Mouse (Mus musculus) megakaryocyte-erythroid progenitor cell, adult 5-6 weeks (primary cell): ENCODE results near the gene Irx3. TPM values are rescaled to one million over a fixed set of nuclear protein-coding genes. Genes with fewer than 3 reads are reported as not detected.

Source experiments
- ATAC-seq: replicated peaks from 2 replicates; pipeline ENCODE4 v1.8.0; 2016; ENCODE audit warnings: mild to moderate bottlenecking, inconsistent platforms; ENCODE audit not compliant: severe bottlenecking, poor library complexity, low FRiP score, low TSS enrichment
- total RNA-seq, 2 experiments: library from RNA; stranded (forward) in 1 of 2; stranded (reverse) in 1 of 2; fragments of 200-1000, 215-1000 nt in 1 of 2; fragments of >200 nt in 1 of 2; fragmentation: Nextera tagmentation in 1 of 2; gene quantifications; 2 replicates each; pipeline ENCODE4 v1.2.3; 2014 to 2017

Irx3 gene
- total RNA-seq, 2 experiments from 2014 or later = not detected

GRCm38 (mm10) chr8:91802401-91803322, 795 bp upstream of the Irx3 start:
- no peak for ATAC-seq

DNA sequence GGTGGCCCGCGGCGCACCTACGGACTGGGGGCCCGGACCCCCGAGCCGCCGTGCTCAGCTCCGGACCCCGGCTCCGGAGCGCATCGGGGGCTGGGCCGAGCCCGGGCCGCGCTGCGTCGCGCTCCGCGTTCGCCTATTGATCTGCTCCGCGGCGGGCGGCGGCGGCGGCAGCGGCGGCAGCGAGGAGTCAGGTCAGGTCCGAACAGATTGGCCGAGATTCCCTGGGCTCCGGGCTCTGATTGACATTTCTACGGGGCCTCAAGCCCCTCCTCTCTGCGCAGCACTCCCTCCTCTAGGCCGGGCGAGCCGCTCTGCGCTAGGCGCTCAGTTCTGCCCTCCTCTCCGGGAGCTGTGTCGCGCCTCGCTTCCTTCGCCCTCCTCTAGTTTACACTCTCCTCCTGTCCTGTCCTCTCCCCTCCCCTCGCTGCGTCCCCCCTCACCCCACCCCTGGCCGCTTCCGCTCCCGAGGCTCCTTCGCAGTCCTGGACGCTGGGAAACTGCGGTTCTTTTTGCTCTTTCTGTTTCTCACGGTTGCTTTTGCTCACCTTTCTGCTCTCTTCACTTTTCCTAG, 541 bp downstream of the Irx3 start:
- no peak for ATAC-seq

- no peak for ATAC-seq
Measured at GRCm38 (mm10) chr8:91800523-91801240, 1.2 kb downstream of the Irx3 start.

DNA sequence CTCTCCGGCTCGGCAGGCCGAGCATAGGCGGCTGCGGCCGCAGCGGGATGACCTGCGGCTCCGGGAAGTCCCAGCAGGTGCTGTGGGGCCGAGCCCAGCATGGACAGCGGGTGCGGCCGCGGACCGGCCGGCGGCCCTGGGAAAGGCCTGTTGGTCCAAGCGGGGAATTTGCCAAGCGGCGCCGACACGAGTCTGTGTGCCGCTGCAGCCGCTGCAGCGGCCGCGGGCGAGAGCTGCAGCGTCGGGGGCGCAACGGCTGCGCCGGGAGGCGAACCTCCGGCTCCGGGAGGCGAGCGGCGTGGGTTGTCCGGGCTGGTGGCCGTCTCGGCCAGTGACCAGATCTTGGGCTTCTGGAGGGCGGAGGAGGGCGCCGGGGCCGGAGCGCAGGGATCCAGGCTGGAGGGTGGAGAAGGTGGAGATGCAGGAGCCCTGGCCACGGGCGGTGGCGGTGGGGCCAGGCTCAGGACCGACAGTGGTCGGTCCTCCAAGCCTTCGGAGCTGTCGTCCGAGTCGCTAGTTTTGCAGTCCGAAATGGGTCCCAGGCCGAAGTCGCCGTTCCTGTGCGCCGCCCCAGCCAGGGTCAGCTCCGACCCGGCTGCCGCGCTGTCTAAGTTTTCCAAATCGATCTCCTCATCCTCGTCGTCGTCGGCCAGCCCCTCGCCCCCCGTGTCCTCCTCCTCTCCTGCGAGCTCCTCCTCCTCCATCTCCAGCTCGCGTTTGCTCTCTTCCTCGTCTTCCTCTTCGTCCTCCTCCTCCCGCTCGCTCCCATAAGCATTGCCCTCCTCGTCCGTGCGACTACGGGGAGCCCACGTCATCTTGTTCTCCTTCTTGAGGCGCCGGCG, 2.0 kb downstream of the Irx3 start:
- ATAC-seq = no peak

GRCm38 (mm10) chr8:91799016-91799581, 2.8 kb downstream of the Irx3 start:
- ATAC-seq = no peak

- ATAC-seq = peak; percentile 57
Measured at GRCm38 (mm10) chr8:91797626-91798271, 4.1 kb downstream of the Irx3 start.

- no peak for ATAC-seq
Measured at GRCm38 (mm10) chr8:91793846-91794245, 8.0 kb downstream of the Irx3 start.

DNA sequence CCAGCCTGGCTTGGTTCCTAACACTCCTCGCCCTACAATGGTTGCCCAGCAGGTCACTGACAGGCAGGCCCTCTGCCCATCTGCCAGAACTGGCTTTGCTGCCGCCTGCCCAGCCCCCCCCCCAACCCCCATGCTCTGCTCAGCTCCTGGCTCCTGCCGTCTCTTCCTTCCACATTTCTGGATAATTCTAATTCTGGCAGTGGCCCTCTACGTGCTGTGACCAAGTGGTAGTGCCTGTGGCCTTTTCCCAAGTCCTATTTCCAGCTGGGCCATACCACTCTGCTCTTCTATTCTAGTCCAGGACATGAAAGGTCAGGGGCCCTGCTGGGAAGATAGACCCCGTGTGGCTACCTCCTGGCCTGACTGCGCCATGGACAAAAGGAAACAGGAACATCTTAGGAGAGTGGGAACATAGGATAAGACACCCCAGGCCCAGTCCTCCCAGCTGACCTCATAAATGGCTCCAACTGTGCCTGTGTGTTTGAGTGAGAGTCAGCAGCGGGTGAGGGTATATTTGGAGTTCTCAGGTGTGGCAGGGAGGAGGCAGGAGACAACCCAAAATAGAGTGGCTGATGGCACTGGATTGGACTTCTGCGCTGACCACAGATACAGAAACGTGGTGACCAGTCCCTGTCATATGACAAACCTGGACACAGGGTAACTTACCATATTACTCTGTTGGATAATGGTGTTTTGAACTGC, 14.5 kb downstream of the Irx3 start:
- no peak for ATAC-seq

GRCm38 (mm10) chr8:91782940-91783339, 18.9 kb downstream of the Irx3 start:
- no peak for ATAC-seq

GRCm38 (mm10) chr8:91782201-91782600, 19.7 kb downstream of the Irx3 start:
- no peak for ATAC-seq

DNA sequence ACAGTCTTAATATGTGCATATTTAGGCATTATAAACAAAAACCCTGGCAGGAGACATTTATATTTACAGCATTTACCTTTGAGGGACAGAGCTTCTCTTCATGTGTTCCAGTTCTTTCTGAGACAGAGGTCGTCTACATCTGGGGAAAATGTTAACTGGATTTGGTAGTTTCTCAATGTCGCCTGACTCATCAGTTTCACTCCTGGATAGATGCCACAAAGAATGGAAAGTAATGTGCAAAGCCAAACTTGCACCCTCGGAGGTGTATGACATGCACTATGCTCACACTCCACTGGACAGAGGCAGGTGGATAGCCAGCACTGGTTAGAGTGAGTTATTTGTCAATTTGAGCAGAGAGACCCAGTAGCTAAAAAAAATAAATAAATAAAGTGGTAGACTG, 21.2 kb downstream of the Irx3 start:
- ATAC-seq = no peak

DNA sequence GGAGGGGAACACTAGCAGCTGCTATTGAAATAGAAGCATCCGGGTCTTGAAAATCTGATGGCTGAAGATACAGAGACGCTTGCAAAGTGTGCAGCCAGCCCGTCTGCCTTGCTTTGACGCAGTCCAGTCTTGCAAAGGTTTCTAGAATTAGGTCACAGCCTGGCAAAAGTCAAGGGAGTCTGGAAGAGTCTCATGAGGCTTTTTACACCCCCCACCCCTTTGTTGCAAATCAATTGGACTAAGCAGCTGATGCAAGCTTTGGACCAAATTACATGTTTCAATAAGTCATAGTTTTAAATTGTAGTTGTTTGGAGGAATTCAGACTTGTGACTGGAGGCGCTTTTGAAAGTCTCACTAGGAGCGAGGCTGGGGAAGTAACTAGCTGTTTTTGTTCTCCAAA, 33.0 kb downstream of the Irx3 start:
- no peak for ATAC-seq

DNA sequence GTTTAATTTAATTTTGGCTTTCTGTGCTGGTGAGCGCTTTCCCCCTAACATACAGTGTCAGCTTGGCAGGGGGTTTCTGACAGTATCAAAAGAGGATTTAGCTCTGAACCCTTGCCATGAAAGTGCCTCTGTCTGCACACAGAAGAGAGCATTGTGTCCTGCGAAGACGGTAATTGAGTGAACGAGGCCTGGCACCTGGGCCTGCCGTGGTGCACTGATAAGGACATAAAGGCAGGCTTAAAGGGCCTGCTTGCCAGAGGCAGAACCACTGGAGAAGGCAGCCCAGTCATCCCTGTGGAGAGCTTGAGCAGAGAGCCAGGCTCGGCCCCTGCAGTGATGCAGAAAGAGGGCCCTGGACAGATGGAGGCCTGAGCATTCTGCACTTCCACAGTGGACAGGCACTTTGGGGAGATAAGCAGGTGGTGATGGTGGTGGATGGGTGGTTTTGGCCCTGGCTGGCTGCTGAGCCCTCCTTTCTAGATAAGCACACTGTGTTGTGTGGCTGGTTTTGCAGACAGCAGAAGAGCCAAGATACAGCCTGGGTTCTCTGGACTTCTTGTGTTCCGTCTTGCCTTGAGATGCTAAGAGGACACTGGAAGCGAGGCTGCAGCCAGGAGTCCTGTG, 36.3 kb downstream of the Irx3 start:
- ATAC-seq = peak; percentile 88

DNA sequence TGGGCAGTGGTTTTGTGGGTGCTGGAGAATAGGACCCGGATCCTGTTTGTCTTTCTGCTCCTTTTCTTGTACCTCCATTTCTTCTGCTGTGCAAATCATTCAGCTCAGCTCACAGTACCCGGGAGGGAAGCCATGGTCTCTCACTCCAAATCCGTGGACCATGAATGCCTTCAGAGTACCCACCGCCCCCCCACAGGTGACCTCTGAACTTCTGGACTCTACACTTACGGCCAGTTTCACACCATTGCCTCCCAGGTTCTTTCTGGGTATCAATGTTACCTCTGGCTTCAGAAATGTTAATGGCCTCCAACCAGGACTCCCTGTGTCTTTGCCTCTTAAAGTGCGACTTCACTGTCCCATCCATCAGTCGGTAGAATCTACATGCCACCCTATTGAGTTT, 46.3 kb downstream of the Irx3 start:
- ATAC-seq = no peak

GRCm38 (mm10) chr8:91755062-91755461, 46.8 kb downstream of the Irx3 start:
- no peak for ATAC-seq

GRCm38 (mm10) chr8:91750794-91751125, 51.1 kb downstream of the Irx3 start:
- ATAC-seq = no peak

DNA sequence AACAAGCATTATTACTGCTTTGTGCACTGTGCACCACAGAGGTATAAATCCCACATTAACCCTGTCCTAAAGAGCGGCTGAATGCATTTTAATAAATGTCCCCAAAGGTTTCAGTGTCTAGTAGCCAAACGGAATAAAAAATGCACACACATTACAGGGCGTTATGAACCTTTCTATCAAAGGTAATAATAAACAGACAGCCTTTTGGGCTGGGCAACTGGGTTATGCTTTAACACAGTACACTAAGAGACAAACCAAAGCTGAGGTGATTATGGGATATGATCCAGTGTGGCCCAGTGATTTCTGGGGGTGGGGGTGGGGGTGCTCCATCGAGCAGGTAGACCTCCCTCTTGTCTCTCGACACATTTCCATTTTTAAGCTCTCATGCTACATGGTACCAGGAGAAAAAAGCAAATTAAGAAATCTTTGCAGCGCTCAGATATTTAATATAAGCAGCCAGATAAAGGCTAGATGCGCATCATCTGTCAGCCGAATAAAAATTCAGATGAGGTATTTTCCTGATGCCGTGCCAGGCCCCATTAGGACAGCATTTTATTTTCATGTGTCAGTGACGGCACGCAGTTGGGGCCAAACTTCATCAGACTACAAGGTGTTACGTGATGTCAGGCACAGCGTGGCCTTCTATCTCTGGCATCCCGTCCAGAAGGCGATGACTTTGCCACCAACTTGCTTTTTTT, 51.6 kb downstream of the Irx3 start:
- ATAC-seq = no peak
